Mouse (Mus musculus) B cell, adult (primary cell): ENCODE results near the gene Ficd. TPM values are rescaled to one million over a fixed set of nuclear protein-coding genes. Genes with fewer than 3 reads are reported as not detected.

Experiments used
- total RNA-seq: library from RNA; stranded (reverse); gene quantifications from 4 replicates; pipeline ENCODE4 v1.2.4, GENCODE M21; 2023; ENCODE audit not compliant: inconsistent age

The Ficd gene
- 5.4 to 6.0 TPM (median 5.7 TPM) in 4 replicates for total RNA-seq

GRCm38 (mm10) chr5:113735345-113736112 lies at the start of gene Ficd:
Gene Ficd, plus strand, starts transcription at chr5:113735803.

DNA sequence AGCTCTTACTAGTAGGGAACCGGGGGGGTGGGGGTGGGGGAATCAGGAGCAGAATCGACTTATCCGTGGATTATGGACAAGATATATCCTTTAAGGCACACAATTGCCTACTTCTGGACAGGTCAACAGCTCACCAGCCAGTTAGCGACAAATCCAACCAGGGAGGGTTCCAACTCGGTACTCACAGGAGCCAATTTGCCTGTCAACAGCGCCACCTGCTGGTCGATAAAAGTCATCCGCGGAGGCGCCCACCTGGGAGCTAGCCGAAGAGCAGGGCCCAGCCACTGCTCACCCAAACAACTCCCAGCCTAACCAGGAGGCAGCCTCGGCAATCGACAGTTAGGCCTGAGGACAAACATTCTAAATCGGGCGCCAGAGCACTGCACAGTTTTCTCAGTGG lies 11.2 kb upstream of the Ficd start, which contains the start of gene 1700069L16Rik:
Gene 1700069L16Rik, minus strand, starts transcription at position 327 of the 400 bp plus-strand sequence.

GRCm38 (mm10) chr5:113772450-113772895 lies 36.9 kb downstream of the Ficd start, which contains the start of the genes Sart3 and Iscu:
Gene Sart3, minus strand, starts transcription at chr5:113772510.
Gene Iscu, plus strand, starts transcription at chr5:113772748.

Other genes with a start within 250 kb of the Ficd start
- 0.15 to 0.18 TPM in 2 of 4 replicates, not detected in the others for gene Wscd2, start 245.5 kb upstream of the Ficd start, total RNA-seq
- gene Cmklr1, start 85.4 kb upstream of the Ficd start, total RNA-seq, result 0.22 to 0.90 TPM (median 0.54 TPM) in 3 of 4 replicates, not detected in the other
- not detected in 4 replicates for gene 1700069L16Rik, start 11.0 kb upstream of the Ficd start, total RNA-seq
- 62.9 to 74.1 TPM (median 71.2 TPM) in 4 replicates for gene Sart3, start 36.7 kb downstream of the Ficd start, total RNA-seq
- gene Iscu, start 36.9 kb downstream of the Ficd start, total RNA-seq, result 64.8 to 68.4 TPM (median 67.7 TPM) in 4 replicates
- not detected in 4 replicates for gene Tmem119, start 64.7 kb downstream of the Ficd start, total RNA-seq
- gene Selplg, start 96.8 kb downstream of the Ficd start, total RNA-seq, result 48.5 to 50.7 TPM (median 49.1 TPM) in 4 replicates
- 47.1 to 73.5 TPM (median 58.3 TPM) in 4 replicates for gene Coro1c, start 173.0 kb downstream of the Ficd start, total RNA-seq